Mouse (Mus musculus) 416B (cell line): ENCODE results near the gene Rabggtb.
"Not testable (repeated sequence)": the region's sequence is repeated elsewhere in the genome, so short reads cannot be mapped to it uniquely, and the experiment has no call there.

Source experiments
- DNase-seq: peaks from one replicate; pipeline ENCODE4 v3.0.0; 2011; ENCODE audit warnings: low read depth

Rabggtb gene

DNA sequence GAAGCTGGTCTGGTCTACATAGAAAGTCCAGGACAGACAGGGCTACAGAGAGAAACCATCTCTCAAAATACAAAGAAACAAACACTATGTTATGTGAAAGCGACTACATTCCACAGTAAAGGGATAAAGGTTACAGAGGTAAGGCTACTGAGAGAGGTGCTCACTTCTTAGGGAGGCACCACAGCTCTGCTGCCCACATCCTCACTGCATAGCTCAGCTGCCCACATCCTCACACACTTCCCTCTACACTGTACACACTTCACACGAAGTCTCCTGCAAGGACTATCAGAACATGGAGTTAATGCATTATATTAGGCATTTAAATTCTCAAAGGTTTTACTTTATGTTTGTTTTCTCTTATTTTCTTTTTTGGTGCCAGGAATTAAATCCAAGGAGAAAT, 49.0 kb downstream of the Rabggtb start:
- DNase-seq, result peak; percentile 34

DNA sequence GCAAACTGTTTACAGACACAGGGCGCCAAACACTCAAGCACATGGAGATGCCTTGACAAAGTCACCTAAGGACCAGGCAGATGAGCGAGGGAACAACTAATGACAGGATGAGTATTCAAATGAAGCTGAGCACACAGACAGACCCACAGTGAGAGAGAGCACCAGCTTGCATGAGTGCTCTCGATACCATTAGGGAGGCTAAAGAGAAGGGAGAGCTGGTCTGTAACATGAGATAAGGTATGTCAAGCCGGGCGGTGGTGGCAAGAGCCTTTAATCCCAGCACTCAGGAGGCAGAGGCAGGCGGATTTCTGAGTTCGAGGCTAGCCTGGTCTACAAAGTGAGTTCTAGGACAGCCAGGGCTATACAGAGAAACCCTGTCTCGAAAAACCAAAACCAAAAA, 52.4 kb downstream of the Rabggtb start:
- DNase-seq, result not testable (repeated sequence)

DNA sequence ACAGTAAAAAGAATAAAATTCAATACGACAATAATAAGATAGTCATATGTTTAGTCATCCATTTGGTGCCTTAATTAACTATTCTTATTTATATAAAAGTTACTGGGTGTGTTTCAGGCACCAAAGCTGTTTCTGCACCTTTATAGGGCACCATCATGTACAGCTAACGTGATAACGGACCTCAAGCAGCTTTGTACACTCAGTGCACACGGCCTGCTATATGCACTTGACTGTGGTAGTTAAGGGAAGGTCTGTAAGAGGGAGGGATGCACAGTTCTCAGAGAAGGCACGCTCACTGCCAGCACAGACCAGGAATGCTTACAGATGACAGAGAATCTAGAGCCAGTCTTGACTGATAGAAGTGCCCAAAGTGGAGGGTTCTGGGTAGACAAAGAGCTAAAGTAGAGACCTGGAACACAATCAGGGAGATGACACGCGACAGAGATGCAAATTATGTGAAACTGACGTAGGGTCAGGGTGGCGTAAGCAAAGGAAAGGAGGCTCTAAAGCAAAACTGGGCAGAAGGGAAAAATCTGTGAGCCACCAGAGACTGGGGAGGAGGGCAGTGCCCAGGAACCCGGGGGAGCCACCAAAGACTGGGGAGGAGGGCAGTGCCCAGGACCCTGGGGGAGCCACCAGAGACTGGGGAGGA, 54.3 kb downstream of the Rabggtb start:
- DNase-seq, result no peak
